Mouse (Mus musculus) thymus, postnatal 0 days (tissue): ENCODE measurements at regions not wholly inside any gene's neighbourhood (a gene's known extent, or its start where the extent isn't known, plus 50 kb on each side); places are given as distances from the start of the nearest gene placed in this dataset.

Experiments used
- DNase-seq: peaks from one replicate; pipeline ENCODE4 v3.0.0-alpha.2; 2015; ENCODE audit warnings: low spot score

DNA sequence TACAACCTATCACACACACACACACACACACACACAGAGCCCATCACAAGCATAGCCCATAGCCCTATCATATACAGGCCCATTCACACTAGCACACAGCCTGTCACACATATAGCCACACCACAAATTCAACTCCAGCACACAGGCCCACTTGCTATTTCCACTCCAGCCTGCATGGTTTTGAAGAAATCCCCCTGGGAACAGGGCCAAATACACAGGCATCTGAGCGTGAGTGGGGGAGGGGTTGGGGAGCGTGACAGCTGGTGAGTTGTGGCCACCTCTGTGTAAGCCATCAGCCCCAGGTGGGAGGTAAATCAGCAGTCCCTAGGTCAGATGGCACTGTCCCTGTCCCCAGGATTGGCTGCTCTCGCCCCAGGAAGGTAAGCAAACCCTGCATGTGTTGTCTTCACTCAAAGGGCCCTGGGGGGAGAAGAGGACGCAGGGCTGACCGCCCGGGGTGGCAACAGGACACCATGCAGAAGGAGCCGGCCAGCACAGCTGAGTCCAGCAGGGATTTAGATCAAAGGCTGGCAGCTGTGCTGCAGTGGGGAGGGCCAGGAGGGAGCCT lies 153.6 kb upstream of the Gm3448 start:
- DNase-seq = no peak

- no peak for DNase-seq
Observed at GRCm38 (mm10) chr17:15193831-15194230, 152.5 kb upstream of the Gm3448 start.

DNA sequence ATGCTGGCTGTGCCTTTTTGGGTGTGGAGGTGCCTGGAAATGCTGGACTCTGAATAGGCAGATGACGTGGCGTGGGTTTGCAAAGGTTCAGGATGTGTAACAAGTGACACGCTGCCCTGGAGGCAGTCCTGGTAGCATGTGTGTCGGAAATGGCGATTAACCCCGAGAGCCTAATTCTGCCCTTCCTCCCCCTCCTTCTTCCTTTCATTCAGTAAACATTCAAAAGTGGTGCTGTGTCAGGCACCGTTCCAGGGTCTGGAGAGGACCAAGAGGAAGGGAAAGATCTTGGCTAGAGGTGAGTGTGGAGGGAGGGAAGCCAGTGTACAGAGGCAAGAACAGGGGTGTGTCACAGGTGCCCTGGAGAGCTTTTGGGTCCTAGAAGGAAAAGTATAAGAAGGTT lies 151.5 kb upstream of the Gm3448 start:
- DNase-seq = no peak

- no peak for DNase-seq
Observed at GRCm38 (mm10) chr17:15185217-15185616, 143.9 kb upstream of the Gm3448 start.

DNA sequence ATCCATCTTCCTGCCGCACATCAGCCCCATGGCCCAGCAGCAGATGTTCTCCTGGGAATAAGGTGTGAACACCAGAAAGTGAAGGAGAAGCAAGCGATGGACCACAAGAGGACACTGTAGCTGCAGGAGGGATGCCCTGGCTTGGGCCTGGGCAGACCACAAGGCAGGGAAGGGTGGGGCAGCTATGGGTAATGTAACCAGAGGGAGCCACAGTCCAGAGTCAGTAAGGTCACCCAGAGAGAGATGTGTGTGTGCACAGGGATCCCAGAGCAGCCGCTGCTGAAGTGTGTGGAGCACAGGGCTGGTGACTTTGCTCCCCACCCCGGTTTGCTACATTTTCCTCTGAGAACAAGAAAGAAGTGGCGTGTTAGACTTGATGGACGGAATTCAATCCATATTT lies 142.5 kb upstream of the Gm3448 start:
- DNase-seq = no peak

GRCm38 (mm10) chr17:15182105-15182504 lies 140.8 kb upstream of the Gm3448 start:
- DNase-seq = no peak

GRCm38 (mm10) chr17:15180223-15180860 lies 139.0 kb upstream of the Gm3448 start:
- no peak for DNase-seq

DNA sequence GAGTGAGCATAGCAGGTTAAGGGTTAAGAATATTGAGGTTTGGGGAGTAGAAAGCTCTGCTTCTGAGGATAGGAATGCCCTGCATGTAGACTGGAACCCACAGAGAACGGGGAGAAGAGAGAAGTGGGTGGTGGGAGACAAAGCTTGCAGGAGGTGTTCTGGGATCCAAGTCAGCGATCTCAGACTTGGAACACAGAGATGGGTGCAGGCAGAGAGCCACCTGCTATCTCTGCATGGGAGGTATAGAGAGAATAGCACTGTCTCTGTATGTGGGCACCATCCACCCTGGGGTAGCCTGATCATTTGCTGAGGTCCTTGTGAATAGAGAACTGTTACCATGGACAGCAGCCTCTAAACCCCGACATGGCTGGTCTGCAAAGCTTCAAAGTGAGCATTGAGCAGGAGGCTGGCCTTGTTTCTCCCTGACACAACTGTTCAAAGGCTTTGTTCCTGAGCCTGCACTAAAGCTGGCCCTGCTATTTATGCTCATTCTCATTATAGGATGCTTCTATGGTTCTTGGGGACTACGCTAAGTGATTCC lies 138.1 kb upstream of the Gm3448 start:
- no peak for DNase-seq

DNA sequence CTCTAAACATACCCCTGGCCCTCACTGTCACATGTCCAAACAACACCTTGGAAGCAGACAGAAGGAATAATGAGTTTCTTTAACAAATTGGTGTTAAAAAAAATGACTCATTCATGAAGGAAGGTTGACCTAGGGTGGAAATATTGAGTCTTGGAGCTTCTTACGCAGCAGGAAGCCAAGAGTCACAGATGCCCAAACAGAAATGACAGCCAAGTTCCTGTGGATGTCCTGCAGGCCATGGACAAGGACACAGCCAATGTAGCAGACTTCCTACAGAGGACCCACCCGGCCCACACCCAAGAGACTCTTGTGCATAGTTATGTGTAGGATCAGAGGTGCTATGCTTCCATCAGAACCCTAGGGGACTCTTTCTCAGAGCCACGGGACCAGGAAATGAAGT lies 136.1 kb upstream of the Gm3448 start:
- no peak for DNase-seq

- no peak for DNase-seq
Observed at GRCm38 (mm10) chr17:15174354-15174953, 133.1 kb upstream of the Gm3448 start.

DNA sequence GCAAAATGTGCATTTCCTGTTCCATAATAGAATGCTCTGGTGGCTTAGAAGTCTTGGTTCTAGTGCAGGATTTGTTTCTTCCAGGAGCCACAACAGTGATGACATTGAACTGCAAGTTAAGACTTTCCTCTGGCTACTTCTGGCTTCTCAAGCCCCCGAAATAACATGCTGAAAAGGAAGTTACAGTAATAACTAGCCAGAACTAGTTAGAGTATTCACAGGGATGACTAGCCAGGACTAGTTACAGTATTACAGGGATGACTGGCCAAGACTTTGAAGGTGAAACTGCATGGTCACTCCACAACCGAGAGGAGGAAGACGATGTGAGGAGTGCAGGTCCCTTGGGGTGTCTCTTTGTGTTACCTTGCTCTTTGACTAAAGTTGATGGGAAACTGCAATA lies 126.6 kb upstream of the Gm3448 start:
- no peak for DNase-seq

GRCm38 (mm10) chr17:15157693-15158333 lies 116.5 kb upstream of the Gm3448 start:
- no peak for DNase-seq

GRCm38 (mm10) chr17:15152996-15153735 lies 111.8 kb upstream of the Gm3448 start:
- DNase-seq = no peak

DNA sequence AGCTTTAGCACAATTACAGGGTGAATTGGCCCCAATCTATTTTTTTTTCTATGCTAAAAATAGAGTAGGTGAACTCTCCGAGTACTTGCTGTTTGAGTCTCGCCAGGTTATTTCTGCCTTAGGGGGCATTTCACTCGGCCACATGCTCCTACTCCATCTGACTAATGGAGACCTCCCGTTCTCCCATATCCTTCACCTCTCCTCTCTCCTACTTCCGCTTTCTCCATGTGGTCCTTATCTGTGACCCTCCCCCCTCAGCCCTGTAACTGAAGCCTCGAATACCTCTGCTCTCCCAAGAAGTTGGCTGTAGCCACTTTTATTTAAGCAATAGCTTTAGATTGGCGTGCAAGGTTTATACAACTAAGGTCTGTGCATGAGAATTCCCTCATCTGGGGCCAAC lies 111.1 kb upstream of the Gm3448 start:
- no peak for DNase-seq

GRCm38 (mm10) chr17:15151695-15152094 lies 110.4 kb upstream of the Gm3448 start:
- DNase-seq = peak; percentile 8

DNA sequence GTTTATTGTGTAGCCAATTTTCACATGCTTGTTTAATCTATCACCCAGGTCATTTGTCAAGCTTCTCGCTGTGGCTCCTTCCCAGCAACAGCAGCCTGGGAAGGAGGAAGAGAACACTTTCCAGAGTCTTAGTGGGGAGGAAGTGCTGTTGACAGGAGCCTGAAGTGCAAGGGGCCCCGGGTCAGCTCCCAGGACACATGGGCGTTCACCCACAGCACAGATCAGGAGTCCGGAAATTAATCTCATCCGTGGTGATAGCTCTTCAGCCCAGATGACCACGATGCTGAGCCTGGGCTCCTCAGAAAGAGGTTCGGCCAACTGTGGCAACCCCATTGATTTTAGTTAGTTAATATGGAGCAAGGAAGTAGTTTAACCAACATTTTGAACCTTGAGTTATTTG lies 105.3 kb upstream of the Gm3448 start:
- no peak for DNase-seq

DNA sequence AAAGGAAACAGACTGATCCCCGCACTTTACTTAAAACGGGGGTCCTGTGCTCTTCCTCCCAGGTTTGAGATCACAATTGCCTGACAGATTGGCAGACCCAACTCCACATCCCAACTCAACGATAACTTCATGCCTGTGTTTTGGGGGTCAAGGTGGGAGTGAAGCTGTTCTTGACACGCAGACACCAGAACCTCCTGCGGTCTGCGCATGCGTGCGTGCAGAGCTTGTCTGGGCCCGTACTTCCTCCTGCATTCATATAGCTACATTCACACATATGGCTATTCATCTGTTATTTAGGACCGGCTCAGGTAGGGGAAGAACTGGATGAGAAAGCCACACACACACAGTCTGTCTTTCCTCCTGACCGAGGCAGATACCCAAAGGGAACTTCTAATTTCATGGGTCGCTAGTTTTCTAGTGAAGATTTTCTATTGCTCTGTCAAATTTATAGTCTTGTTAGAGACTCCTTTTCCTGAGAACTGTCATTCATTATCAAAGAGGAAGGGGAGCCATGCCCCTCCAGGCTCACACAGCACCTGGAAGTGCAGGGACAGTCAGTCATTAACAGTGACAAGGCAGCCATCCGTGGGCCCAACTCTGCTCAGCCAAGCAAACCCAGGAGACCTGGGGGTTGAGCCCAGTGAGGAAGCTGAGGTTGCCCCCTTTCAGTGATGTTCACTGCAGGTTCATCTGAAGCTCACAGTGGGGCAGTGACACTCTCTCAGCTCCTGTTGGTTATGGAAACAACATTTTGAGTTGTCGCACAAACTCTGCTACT lies 104.0 kb upstream of the Gm3448 start:
- no peak for DNase-seq

DNA sequence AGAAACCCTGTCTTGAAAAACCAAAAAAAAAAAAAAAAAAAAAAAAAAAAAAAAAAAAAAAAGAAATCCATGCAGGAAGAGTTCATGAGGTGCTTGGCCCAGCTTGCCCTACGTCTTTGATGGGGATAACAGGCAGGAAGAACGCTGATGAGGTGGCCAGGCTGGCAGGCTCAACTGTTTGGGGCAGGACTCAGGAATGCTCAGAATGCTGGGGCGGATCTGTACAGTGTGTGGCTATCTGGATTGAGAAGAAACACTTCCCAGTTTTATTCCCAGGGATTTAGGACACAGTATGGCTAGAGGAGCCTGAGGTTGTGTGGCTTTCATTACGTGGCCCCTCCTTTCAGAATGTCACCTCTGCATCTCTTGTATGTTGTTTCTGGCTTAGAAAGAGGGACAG lies 99.1 kb upstream of the Gm3448 start:
- no peak for DNase-seq
